Mouse (Mus musculus): ENCODE measurements around the gene Rusc1. TPM values are rescaled to one million over a fixed set of nuclear protein-coding genes. Genes with fewer than 3 reads are reported as not detected.

Gene Rusc1
- polyA plus RNA-seq (2016; fragmentation: Nextera tagmentation; extraction: Ambion mirVana), result 49.8 and 50.9 TPM in 2 replicates

- Histone ChIP-seq H3K36me3 (peaks cover 49% of the 10 kb centered on the region), H3K4me3 (peak within 1 kb of the TSS; percentile 66), H3K27me3 (peaks cover 46% of the 10 kb centered on the region), H3K9ac (replicated peaks) (peak within 1 kb of the TSS; percentile 83), H3K9me3 (no peaks in the 10 kb centered on the region), H3K4me2 (replicated peaks) (peak within 1 kb of the TSS; percentile 94), H3K4me1 (peaks cover 40% of the 10 kb centered on the region), H3K27ac (replicated peaks) (peak within 1 kb of the TSS; percentile 70)
- 1% methylated on average over 18 of the region's 18 CpGs for WGBS
- ATAC-seq (ENCODE audit: low FRiP score, low read depth), result peak; percentile 76
These were observed at the start of gene Rusc1 for GRCm38 (mm10) chr3:89093175-89093574. TSS of gene Rusc1 (minus strand) at chr3:89093311.

GRCm38 (mm10) chr3:89136365-89136764 lies 43.3 kb upstream of the Rusc1 start:
- peaks cover 21% of the 10 kb centered on the region for H3K27me3 ChIP-seq
- no peaks in the 10 kb centered on the region for H3K9me3 ChIP-seq
- H3K27ac ChIP-seq (replicated peaks), result no peak overlapping the region
- 45% methylated on average over 9 of the region's 9 CpGs for WGBS
- no peak for ATAC-seq (ENCODE audit: low FRiP score, low read depth)
- H3K36me3 ChIP-seq, result no peaks in the 10 kb centered on the region
- no peak overlapping the region for H3K4me2 ChIP-seq (replicated peaks)
- H3K4me3 ChIP-seq, result no peak overlapping the region
- H3K9ac ChIP-seq (replicated peaks), result no peak overlapping the region
- H3K4me1 ChIP-seq, result peaks cover 7% of the 10 kb centered on the region; the same call in 1 of the 2 replicates

- ATAC-seq (ENCODE audit: low FRiP score, low read depth), result no peak
- H3K27me3 ChIP-seq, result peaks cover 21% of the 10 kb centered on the region
- no peaks in the 10 kb centered on the region for H3K36me3 ChIP-seq
- H3K4me1 ChIP-seq, result peaks cover 7% of the 10 kb centered on the region; the same call in 1 of the 2 replicates
- no peak within 1 kb of the TSS for H3K4me2 ChIP-seq (replicated peaks)
- no peak within 1 kb of the TSS for H3K4me3 ChIP-seq
- 73% methylated on average over 3 of the region's 3 CpGs for WGBS
- H3K9ac ChIP-seq (replicated peaks), result no peak within 1 kb of the TSS
- no peaks in the 10 kb centered on the region for H3K9me3 ChIP-seq
- H3K27ac ChIP-seq (replicated peaks), result no peak within 1 kb of the TSS
These were observed 42.8 kb upstream of the Rusc1 start, which contains the start of gene Pklr for GRCm38 (mm10) chr3:89135958-89136357. TSS of gene Pklr (plus strand) at chr3:89136142.

GRCm38 (mm10) chr3:89133752-89134151 lies 40.6 kb upstream of the Rusc1 start:
- 86% methylated on average over 1 of the region's 1 CpGs for WGBS
- H3K27me3 ChIP-seq, result peaks cover 21% of the 10 kb centered on the region
- peaks cover 7% of the 10 kb centered on the region; the same call in 1 of the 2 replicates for H3K4me1 ChIP-seq
- no peak overlapping the region for H3K9ac ChIP-seq (replicated peaks)
- no peaks in the 10 kb centered on the region for H3K9me3 ChIP-seq
- no peak overlapping the region for H3K27ac ChIP-seq (replicated peaks)
- no peak overlapping the region for H3K4me3 ChIP-seq
- no peak overlapping the region for H3K4me2 ChIP-seq (replicated peaks)
- H3K36me3 ChIP-seq, result no peaks in the 10 kb centered on the region
- no peak for ATAC-seq (ENCODE audit: low FRiP score, low read depth)

- no peak overlapping the region for H3K9ac ChIP-seq (replicated peaks)
- 0 out of 2 replicates have a peak overlapping the region, but pooled peaks have one; percentile 10 for H3K27ac ChIP-seq (replicated peaks)
- H3K9me3 ChIP-seq, result no peaks in the 10 kb centered on the region
- 86% methylated on average over 7 of the region's 7 CpGs for whole genome bisulfite sequencing
- H3K4me2 ChIP-seq (replicated peaks), result no peak overlapping the region
- no peaks in the 10 kb centered on the region for H3K36me3 ChIP-seq
- peaks cover 7% of the 10 kb centered on the region; the same call in 1 of the 2 replicates for H3K4me1 ChIP-seq
- H3K4me3 ChIP-seq, result no peak overlapping the region
- H3K27me3 ChIP-seq, result peaks cover 21% of the 10 kb centered on the region
- no peak for ATAC-seq (ENCODE audit: low FRiP score, low read depth)
These were observed 39.9 kb upstream of the Rusc1 start for GRCm38 (mm10) chr3:89133063-89133450.

- Histone ChIP-seq H3K4me2 (replicated peaks) (peak overlapping the region; percentile 56), H3K36me3 (no peaks in the 10 kb centered on the region), H3K4me1 (peaks cover 7% of the 10 kb centered on the region; the same call in 1 of the 2 replicates), H3K27me3 (peaks cover 21% of the 10 kb centered on the region), H3K27ac (replicated peaks) (no peak overlapping the region), H3K9ac (replicated peaks) (peak overlapping the region; percentile 54), H3K9me3 (no peaks in the 10 kb centered on the region), H3K4me3 (peak overlapping the region; percentile 34)
- no peak for ATAC-seq (ENCODE audit: low FRiP score, low read depth)
- WGBS, result 19% methylated on average over 30 of the region's 30 CpGs
These were observed 39.4 kb upstream of the Rusc1 start for GRCm38 (mm10) chr3:89132285-89133062.

- H3K9ac ChIP-seq (replicated peaks), result no peak overlapping the region
- H3K4me2 ChIP-seq (replicated peaks), result peak overlapping the region; percentile 56
These were observed 38.7 kb upstream of the Rusc1 start for GRCm38 (mm10) chr3:89131816-89132215.

GRCm38 (mm10) chr3:89129908-89130307 lies 36.8 kb upstream of the Rusc1 start:
- H3K4me2 ChIP-seq (replicated peaks), result no peak overlapping the region
- no peak overlapping the region for H3K9ac ChIP-seq (replicated peaks)
- peaks cover 7% of the 10 kb centered on the region; the same call in 1 of the 2 replicates for H3K4me1 ChIP-seq
- H3K4me3 ChIP-seq, result no peak overlapping the region
- WGBS, result 90% methylated on average over 3 of the region's 3 CpGs
- ATAC-seq (ENCODE audit: low FRiP score, low read depth), result no peak
- no peak overlapping the region for H3K27ac ChIP-seq (replicated peaks)
- H3K27me3 ChIP-seq, result peaks cover 15% of the 10 kb centered on the region
- H3K36me3 ChIP-seq, result no peaks in the 10 kb centered on the region
- no peaks in the 10 kb centered on the region for H3K9me3 ChIP-seq

More at GRCm38 (mm10) chr3:89131816-89132215, 38.7 kb upstream of the Rusc1 start:
- Histone ChIP-seq H3K9me3 (no peaks in the 10 kb centered on the region), H3K27me3 (peaks cover 21% of the 10 kb centered on the region), H3K36me3 (no peaks in the 10 kb centered on the region), H3K27ac (replicated peaks) (no peak overlapping the region), H3K4me1 (peaks cover 7% of the 10 kb centered on the region; the same call in 1 of the 2 replicates), H3K4me3 (no peak overlapping the region)
- WGBS, result 54% methylated on average over 4 of the region's 4 CpGs
- ATAC-seq (ENCODE audit: low FRiP score, low read depth), result no peak

GRCm38 (mm10) chr3:89125981-89126380 lies 32.9 kb upstream of the Rusc1 start:
- no peaks in the 10 kb centered on the region for H3K27me3 ChIP-seq
- WGBS, result 89% methylated on average over 3 of the region's 3 CpGs
- H3K4me1 ChIP-seq, result no peaks in the 10 kb centered on the region
- no peak overlapping the region for H3K4me3 ChIP-seq
- ATAC-seq (ENCODE audit: low FRiP score, low read depth), result no peak
- H3K9ac ChIP-seq (replicated peaks), result no peak overlapping the region
- no peaks in the 10 kb centered on the region for H3K36me3 ChIP-seq
- no peaks in the 10 kb centered on the region for H3K9me3 ChIP-seq
- no peak overlapping the region for H3K27ac ChIP-seq (replicated peaks)
- H3K4me2 ChIP-seq (replicated peaks), result no peak overlapping the region

- Histone ChIP-seq H3K4me2 (replicated peaks) (no peak overlapping the region), H3K4me1 (no peaks in the 10 kb centered on the region), H3K9ac (replicated peaks) (no peak overlapping the region), H3K27ac (replicated peaks) (no peak overlapping the region), H3K36me3 (no peaks in the 10 kb centered on the region), H3K27me3 (no peaks in the 10 kb centered on the region), H3K4me3 (no peak overlapping the region), H3K9me3 (no peaks in the 10 kb centered on the region)
- ATAC-seq (ENCODE audit: low FRiP score, low read depth), result no peak
- WGBS, result 84% methylated on average over 3 of the region's 3 CpGs
These were observed 31.1 kb upstream of the Rusc1 start for GRCm38 (mm10) chr3:89124241-89124640.

GRCm38 (mm10) chr3:89123313-89123712 lies 30.2 kb upstream of the Rusc1 start:
- Histone ChIP-seq H3K27me3 (no peaks in the 10 kb centered on the region), H3K36me3 (no peaks in the 10 kb centered on the region), H3K4me1 (no peaks in the 10 kb centered on the region), H3K4me2 (replicated peaks) (no peak overlapping the region), H3K4me3 (no peak overlapping the region), H3K9ac (replicated peaks) (no peak overlapping the region), H3K27ac (replicated peaks) (no peak overlapping the region), H3K9me3 (no peaks in the 10 kb centered on the region)
- ATAC-seq (ENCODE audit: low FRiP score, low read depth), result no peak
- WGBS, result 82% methylated on average over 2 of the region's 2 CpGs

GRCm38 (mm10) chr3:89115522-89115921 lies 22.4 kb upstream of the Rusc1 start:
- ATAC-seq (ENCODE audit: low FRiP score, low read depth), result no peak
- Histone ChIP-seq H3K4me2 (replicated peaks) (no peak overlapping the region), H3K9ac (replicated peaks) (no peak overlapping the region), H3K9me3 (no peaks in the 10 kb centered on the region), H3K27me3 (no peaks in the 10 kb centered on the region), H3K36me3 (no peaks in the 10 kb centered on the region), H3K4me1 (no peaks in the 10 kb centered on the region), H3K27ac (replicated peaks) (no peak overlapping the region), H3K4me3 (no peak overlapping the region)
- WGBS, result 22% methylated on average over 2 of the region's 2 CpGs
